Mouse (Mus musculus): ENCODE data around the gene Smr2. TPM values are rescaled to one million over a fixed set of nuclear protein-coding genes. Genes with fewer than 3 reads are reported as not detected.
"Not testable (repeated sequence)": the region's sequence is repeated elsewhere in the genome, so short reads cannot be mapped to it uniquely, and the experiment has no call there.

The Smr2 gene
- polyA plus RNA-seq (2021): not detected

GRCm38 (mm10) chr5:88086256-88086655, at the start of gene Smr2:
Gene Smr2 (plus strand): TSS chr5:88086556.
- H3K27me3 ChIP-seq; POLR2A ChIA-PET; DNase-seq (ENCODE audit: low read depth, low spot score); ATAC-seq; CTCF ChIA-PET; in situ Hi-C loops (cut with MboI; ENCODE audit: low pct_unique_long_range_greater_than_20kb): not testable (repeated sequence)

GRCm38 (mm10) chr5:88111430-88111829, 25.1 kb downstream of the Smr2 start, which contains the start of gene Gm11116:
Gene Gm11116 (minus strand): TSS chr5:88111530.
- DNase-seq (ENCODE audit: low read depth, low spot score): no peak
- in situ Hi-C loops (cut with MboI; ENCODE audit: low pct_unique_long_range_greater_than_20kb): no loop called here
- no peak for TF ChIP-seq CTCF (IDR thresholded peaks at IDR 0.05)
- H3K27me3 ChIP-seq: no peaks in the 10 kb centered on the region
- CTCF ChIA-PET: no interaction called here
- ATAC-seq: no peak
- POLR2A ChIA-PET: no interaction called here

DNA sequence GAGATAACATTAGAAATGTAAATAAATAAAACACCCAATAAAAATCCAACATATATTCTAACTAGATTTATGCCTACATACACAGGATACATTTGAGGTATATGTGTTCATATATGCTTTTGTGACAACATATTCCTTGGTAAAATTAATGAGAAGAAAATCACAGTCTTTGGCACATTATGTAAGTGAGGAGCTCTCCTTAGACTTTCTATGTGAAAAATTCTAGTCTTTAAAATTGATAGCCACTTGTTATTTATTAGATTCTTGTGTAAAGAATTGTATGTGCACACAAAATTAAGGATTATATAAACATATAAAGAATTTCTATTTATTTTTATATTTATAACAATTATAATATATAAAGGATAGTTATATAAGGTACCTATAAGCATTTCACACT, 67.6 kb downstream of the Smr2 start, which contains the start of gene Gm11115:
Gene Gm11115 (minus strand): TSS at position 101 of the 400 bp plus-strand sequence.
- H3K27me3 ChIP-seq: no peaks in the 10 kb centered on the region
- ChIA-PET CTCF (no interaction called here), POLR2A (no interaction called here)
- DNase-seq (ENCODE audit: low read depth, low spot score) (no peak), ATAC-seq (no peak)
- in situ Hi-C loops (cut with MboI; ENCODE audit: low pct_unique_long_range_greater_than_20kb): no loop called here
- no peak for TF ChIP-seq CTCF (IDR thresholded peaks at IDR 0.05)

Other genes starting within 250 kb of the Smr2 start
- gene Odam, start 201.5 kb upstream of the Smr2 start, polyA plus RNA-seq (2021): not detected
- gene Csn3, start 161.0 kb upstream of the Smr2 start, polyA plus RNA-seq (2021): not detected
- not detected for gene 2310003L06Rik, start 117.1 kb upstream of the Smr2 start, polyA plus RNA-seq (2021)
- gene Gm28434, start 117.0 kb upstream of the Smr2 start, polyA plus RNA-seq (2021): not detected
- gene Cabs1, start 107.1 kb upstream of the Smr2 start, polyA plus RNA-seq (2021): not detected
- not detected for gene Smr3a, start 84.0 kb upstream of the Smr2 start, polyA plus RNA-seq (2021)
- gene Gm11116, start 25.0 kb downstream of the Smr2 start, polyA plus RNA-seq (2021): not detected
- not detected for gene Gm11115, start 67.5 kb downstream of the Smr2 start, polyA plus RNA-seq (2021)
- not detected for gene Gm7714, start 182.4 kb downstream of the Smr2 start, polyA plus RNA-seq (2021)
- gene Prol1, start 230.8 kb downstream of the Smr2 start, polyA plus RNA-seq (2021): not detected